Mouse (Mus musculus): ENCODE measurements around the gene Mybpc2. TPM values are rescaled to one million over a fixed set of nuclear protein-coding genes. Genes with fewer than 3 reads are reported as not detected.
A peak's percentile ranks its signal among the peaks of the same experiment; 100 is the strongest.

The Mybpc2 gene
- total and polyA plus RNA-seq, 3 experiments: 0.05 TPM; not detected in 2

- H3K4me1 ChIP-seq (ENCODE audit: insufficient read depth, low read depth, low read length): peaks cover 75% of the 10 kb centered on the region
- peak overlapping the region; percentile 57; the same call in 1 of the 2 replicates for H3K4me3 ChIP-seq (ENCODE audit: low read depth, low read length)
- DNase-seq (ENCODE audit: low spot score) (no peak), ATAC-seq (ENCODE audit: extremely low read depth, insufficient number of reproducible peaks, low FRiP score, poor library complexity, severe bottlenecking) (no peak)
- H3K9me3 ChIP-seq (replicated peaks): no peaks in the 10 kb centered on the region
- peaks cover 7% of the 10 kb centered on the region for H3K27me3 ChIP-seq (ENCODE audit: insufficient read depth, low read length)
- TF ChIP-seq GATA1 (IDR thresholded peaks at IDR 0.05; ENCODE audit: borderline replicate concordance, low read length) (no peak), CTCF (IDR thresholded peaks at IDR 0.05; ENCODE audit: low read depth, low read length) (no peak), GATA2 (IDR thresholded peaks at IDR 0.05; ENCODE audit: borderline replicate concordance, low read depth, low read length) (no peak)
- peaks cover 37% of the 10 kb centered on the region for H3K36me3 ChIP-seq (replicated peaks)
Observed at GRCm38 (mm10) chr7:44469677-44470675, 54.5 kb downstream of the Mybpc2 start.

DNA sequence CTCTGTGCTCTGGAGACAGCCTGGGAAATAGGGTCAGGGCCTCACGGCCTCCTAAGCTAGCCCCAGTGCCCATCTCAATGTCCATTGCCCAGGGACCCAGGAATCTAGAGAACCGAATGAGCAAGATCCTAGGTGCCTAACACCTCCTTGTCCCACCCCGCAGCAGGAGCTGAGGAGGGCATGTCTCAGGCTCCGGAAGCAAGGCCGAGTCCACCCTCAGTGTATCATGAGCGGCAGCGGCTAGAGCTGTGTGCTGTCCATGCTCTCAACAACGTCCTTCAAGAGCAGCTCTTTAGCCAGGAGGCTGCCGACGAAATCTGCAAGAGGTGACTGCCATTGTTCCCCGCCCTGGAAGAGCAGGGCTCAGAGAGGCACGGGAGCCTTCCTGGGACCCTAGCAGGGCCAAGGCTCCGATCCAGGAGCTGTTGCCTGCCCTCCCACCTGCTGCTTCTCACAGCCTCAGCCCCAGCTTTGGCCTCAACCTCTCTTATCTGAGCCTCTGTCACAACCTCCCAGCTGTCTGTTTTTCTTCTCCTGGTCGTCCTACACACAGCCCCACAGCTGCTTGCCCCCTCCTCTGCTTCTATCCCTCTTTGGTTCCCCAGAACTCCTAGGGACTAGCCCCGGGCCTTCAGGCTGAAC, 55.7 kb downstream of the Mybpc2 start:
- ATAC-seq (ENCODE audit: extremely low read depth, insufficient number of reproducible peaks, low FRiP score, poor library complexity, severe bottlenecking): no peak
- no peak for TF ChIP-seq GATA1 (IDR thresholded peaks at IDR 0.05; ENCODE audit: borderline replicate concordance, low read length)

GRCm38 (mm10) chr7:44467811-44468411, 56.5 kb downstream of the Mybpc2 start, which contains the start of gene Josd2:
Gene Josd2, plus strand, starts transcription at chr7:44467980.
- H3K4me1 ChIP-seq (ENCODE audit: insufficient read depth, low read depth, low read length): peaks cover 69% of the 10 kb centered on the region
- peak within 1 kb of the TSS; percentile 79 for H3K4me3 ChIP-seq (ENCODE audit: low read depth, low read length)
- no peak for TF ChIP-seq GATA2 (IDR thresholded peaks at IDR 0.05; ENCODE audit: borderline replicate concordance, low read depth, low read length)
- no peak for TF ChIP-seq CTCF (IDR thresholded peaks at IDR 0.05; ENCODE audit: low read depth, low read length)
- no peak for TF ChIP-seq POLR2AphosphoS5 (IDR thresholded peaks at IDR 0.05; ENCODE audit: insufficient replicate concordance, low read depth, low read length)
- no peak for TF ChIP-seq GATA1 (IDR thresholded peaks at IDR 0.05; ENCODE audit: borderline replicate concordance, low read length)
- no peak for TF ChIP-seq TAL1 (conservative IDR thresholded peaks at IDR 0.05; ENCODE audit: low read depth, low read length)
- peaks cover 5% of the 10 kb centered on the region; the same call in 1 of the 2 replicates for H3K27me3 ChIP-seq (ENCODE audit: insufficient read depth, low read length)
- ATAC-seq (ENCODE audit: extremely low read depth, insufficient number of reproducible peaks, low FRiP score, poor library complexity, severe bottlenecking): peak; percentile 94
- DNase-seq (ENCODE audit: low spot score): peak; percentile 98
- peaks cover 37% of the 10 kb centered on the region for H3K36me3 ChIP-seq (replicated peaks)
- H3K9me3 ChIP-seq (replicated peaks): no peaks in the 10 kb centered on the region

More for the DNA sequence above, 55.7 kb downstream of the Mybpc2 start:
- Histone ChIP-seq H3K9me3 (replicated peaks) (no peaks in the 10 kb centered on the region), H3K4me1 (ENCODE audit: insufficient read depth, low read depth, low read length) (peaks cover 74% of the 10 kb centered on the region), H3K4me3 (ENCODE audit: low read depth, low read length) (peak overlapping the region; percentile 79), H3K36me3 (replicated peaks) (peaks cover 37% of the 10 kb centered on the region), H3K27me3 (ENCODE audit: insufficient read depth, low read length) (no peaks in the 10 kb centered on the region)
- no peak for DNase-seq (ENCODE audit: low spot score)

- peak overlapping the region; percentile 79; the same call in 1 of the 2 replicates for H3K4me3 ChIP-seq (ENCODE audit: low read depth, low read length)
- peaks cover 5% of the 10 kb centered on the region; the same call in 1 of the 2 replicates for H3K9me3 ChIP-seq (replicated peaks)
- DNase-seq (ENCODE audit: low spot score) (no peak), ATAC-seq (ENCODE audit: extremely low read depth, insufficient number of reproducible peaks, low FRiP score, poor library complexity, severe bottlenecking) (no peak)
- H3K27me3 ChIP-seq (ENCODE audit: insufficient read depth, low read length): peaks cover 5% of the 10 kb centered on the region; the same call in 1 of the 2 replicates
- TF ChIP-seq CTCF (IDR thresholded peaks at IDR 0.05; ENCODE audit: low read depth, low read length): no peak
- peaks cover 33% of the 10 kb centered on the region for H3K36me3 ChIP-seq (replicated peaks)
- H3K4me1 ChIP-seq (ENCODE audit: insufficient read depth, low read depth, low read length): peaks cover 59% of the 10 kb centered on the region
Observed at GRCm38 (mm10) chr7:44466888-44467311, 57.6 kb downstream of the Mybpc2 start.

DNA sequence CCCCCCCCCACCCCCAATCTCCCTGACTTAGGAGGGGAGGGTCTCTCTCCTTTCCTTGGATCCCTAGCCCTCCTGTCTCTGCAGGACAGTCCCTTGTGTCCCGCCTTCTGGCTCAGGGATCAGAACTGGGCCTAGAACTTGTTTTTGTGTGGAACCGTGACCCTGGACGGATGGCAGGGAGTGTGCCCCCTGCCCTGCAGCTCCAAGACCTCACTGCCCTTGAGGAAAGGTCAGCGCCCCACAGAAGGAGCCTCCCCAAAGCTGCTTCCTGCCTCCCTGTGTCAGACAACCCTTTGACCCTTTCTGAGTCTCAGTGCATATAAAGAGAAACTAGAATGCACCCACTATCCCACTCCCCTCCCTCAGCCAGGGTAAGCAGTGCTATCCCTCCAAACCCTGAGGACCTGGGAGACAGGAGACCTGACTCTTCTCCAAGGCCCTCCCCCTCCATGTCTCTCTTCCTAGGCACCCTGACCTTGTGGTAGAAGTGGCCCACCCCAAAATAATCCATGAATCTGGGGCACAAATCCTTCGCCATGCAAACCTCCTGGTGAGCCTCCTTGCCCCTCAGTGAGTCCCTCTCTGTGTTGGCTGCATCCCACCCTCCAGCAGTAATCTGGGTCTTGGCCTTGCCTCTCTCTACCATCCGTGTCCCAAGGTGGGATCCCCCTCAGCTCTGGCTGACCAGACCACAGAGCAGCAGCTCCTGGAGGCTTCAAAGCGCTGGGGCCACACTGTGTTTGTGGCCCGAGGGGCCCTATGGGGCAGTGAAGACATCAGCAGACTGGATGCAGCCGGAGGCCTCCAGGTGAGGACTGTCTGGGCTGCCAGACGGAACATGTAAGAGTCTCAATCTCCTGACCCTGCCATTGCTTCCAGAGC, 58.2 kb downstream of the Mybpc2 start:
- TF ChIP-seq GATA2 (IDR thresholded peaks at IDR 0.05; ENCODE audit: borderline replicate concordance, low read depth, low read length) (no peak), GATA1 (IDR thresholded peaks at IDR 0.05; ENCODE audit: borderline replicate concordance, low read length) (no peak), CTCF (IDR thresholded peaks at IDR 0.05; ENCODE audit: low read depth, low read length) (no peak), POLR2AphosphoS5 (IDR thresholded peaks at IDR 0.05; ENCODE audit: insufficient replicate concordance, low read depth, low read length) (no peak), TAL1 (conservative IDR thresholded peaks at IDR 0.05; ENCODE audit: low read depth, low read length) (no peak)
- peaks cover 11% of the 10 kb centered on the region; the same call in 1 of the 2 replicates for H3K9me3 ChIP-seq (replicated peaks)

More for the DNA sequence above, 58.2 kb downstream of the Mybpc2 start:
- Histone ChIP-seq H3K4me1 (ENCODE audit: insufficient read depth, low read depth, low read length) (peaks cover 53% of the 10 kb centered on the region), H3K27me3 (ENCODE audit: insufficient read depth, low read length) (peaks cover 11% of the 10 kb centered on the region; the same call in 1 of the 2 replicates), H3K4me3 (ENCODE audit: low read depth, low read length) (peak overlapping the region; percentile 79; the same call in 1 of the 2 replicates), H3K36me3 (replicated peaks) (peaks cover 26% of the 10 kb centered on the region)
- no peak for ATAC-seq (ENCODE audit: extremely low read depth, insufficient number of reproducible peaks, low FRiP score, poor library complexity, severe bottlenecking)
- DNase-seq (ENCODE audit: low spot score): no peak

Measured in G1E (cell line).